Mouse (Mus musculus): ENCODE measurements around the gene Stxbp1.

DNA sequence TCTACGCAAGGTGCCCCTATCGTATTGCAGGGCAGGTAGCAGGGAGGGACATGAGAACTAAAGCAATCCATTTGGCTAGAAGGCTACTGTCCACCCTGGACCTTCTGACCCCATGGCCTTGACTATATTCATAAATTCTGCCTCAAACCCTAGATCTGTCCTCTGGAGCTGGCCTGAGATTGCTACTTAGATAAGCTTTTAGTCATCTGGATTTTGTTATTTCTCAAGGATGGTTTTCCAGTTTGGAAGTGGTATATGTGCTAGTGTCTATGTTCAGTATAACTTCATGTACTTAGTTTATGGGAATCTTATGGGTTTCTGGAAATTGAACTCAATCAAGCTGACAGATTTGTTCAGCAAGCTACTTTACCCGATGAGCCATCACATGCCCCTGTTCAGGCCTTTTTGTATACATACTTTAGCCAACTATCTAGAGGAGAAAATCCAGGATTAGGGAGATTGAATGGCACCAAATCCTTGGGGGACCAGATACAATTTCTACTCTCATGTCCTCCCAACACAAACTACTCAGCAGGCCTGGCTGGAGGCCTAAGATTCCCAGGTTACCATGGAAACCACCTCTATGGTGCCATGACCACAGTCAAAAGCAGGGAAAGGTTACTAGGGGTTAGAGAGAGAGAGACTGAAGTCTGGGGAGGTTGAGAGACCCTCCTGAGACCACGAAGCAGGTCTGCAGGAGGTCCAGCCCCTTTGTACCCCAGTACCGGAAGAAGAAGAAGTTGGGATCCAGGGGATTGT, 77.5 kb downstream of the Stxbp1 start:
- TF ChIP-seq EP300 (IDR thresholded peaks at IDR 0.05; ENCODE audit: low read depth) (no peak), CTCF (IDR thresholded peaks at IDR 0.05; ENCODE audit: low read depth) (no peak)

All from heart, postnatal 0 days (tissue).